Mouse (Mus musculus): ENCODE measurements around the gene Olfr700. TPM values are rescaled to one million over a fixed set of nuclear protein-coding genes. Genes with fewer than 3 reads are reported as not detected.

Gene Olfr700
- not detected in 2 replicates for polyA plus RNA-seq (2012; rRNA removed; ENCODE audit: low replicate concordance)

GRCm38 (mm10) chr7:106808734-106809133 lies at the start of gene Olfr700:
Gene Olfr700, minus strand, starts transcription at chr7:106808834.

GRCm38 (mm10) chr7:106843060-106843459 lies 34.4 kb upstream of the Olfr700 start, which contains the start of gene Olfr703:
Gene Olfr703, plus strand, starts transcription at chr7:106843360.

GRCm38 (mm10) chr7:106833793-106834192 lies 25.2 kb upstream of the Olfr700 start, which contains the start of gene Olfr702:
Gene Olfr702, minus strand, starts transcription at chr7:106833893.

GRCm38 (mm10) chr7:106813829-106814228 lies 5.2 kb upstream of the Olfr700 start, which contains the start of gene Olfr701:
Gene Olfr701, plus strand, starts transcription at chr7:106814129.

GRCm38 (mm10) chr7:106793098-106793497 lies 15.5 kb downstream of the Olfr700 start, which contains the start of gene Olfr699:
Gene Olfr699, minus strand, starts transcription at chr7:106793198.

Other genes with a start within 250 kb of the Olfr700 start
- not detected in 2 replicates for gene Olfr693, start 128.2 kb downstream of the Olfr700 start, polyA plus RNA-seq (2012; rRNA removed; ENCODE audit: low replicate concordance)
- gene Olfr694, start 117.0 kb downstream of the Olfr700 start, polyA plus RNA-seq (2012; rRNA removed; ENCODE audit: low replicate concordance), result not detected in 2 replicates
- gene Olfr695, start 92.4 kb downstream of the Olfr700 start, polyA plus RNA-seq (2012; rRNA removed; ENCODE audit: low replicate concordance), result not detected in 2 replicates
- not detected in 2 replicates for gene Olfr697, start 66.4 kb downstream of the Olfr700 start, polyA plus RNA-seq (2012; rRNA removed; ENCODE audit: low replicate concordance)
- gene Olfr698, start 53.4 kb downstream of the Olfr700 start, polyA plus RNA-seq (2012; rRNA removed; ENCODE audit: low replicate concordance), result not detected in 2 replicates
- gene Olfr699, start 15.6 kb downstream of the Olfr700 start, polyA plus RNA-seq (2012; rRNA removed; ENCODE audit: low replicate concordance), result not detected in 2 replicates
- gene Olfr701, start 5.3 kb upstream of the Olfr700 start, polyA plus RNA-seq (2012; rRNA removed; ENCODE audit: low replicate concordance), result not detected in 2 replicates
- not detected in 2 replicates for gene Olfr702, start 25.1 kb upstream of the Olfr700 start, polyA plus RNA-seq (2012; rRNA removed; ENCODE audit: low replicate concordance)
- gene Olfr703, start 34.5 kb upstream of the Olfr700 start, polyA plus RNA-seq (2012; rRNA removed; ENCODE audit: low replicate concordance), result not detected in 2 replicates
- not detected in 2 replicates for gene Olfr704, start 54.4 kb upstream of the Olfr700 start, polyA plus RNA-seq (2012; rRNA removed; ENCODE audit: low replicate concordance)
- not detected in 2 replicates for gene Olfr705, start 68.1 kb upstream of the Olfr700 start, polyA plus RNA-seq (2012; rRNA removed; ENCODE audit: low replicate concordance)
- gene Olfr706, start 79.3 kb upstream of the Olfr700 start, polyA plus RNA-seq (2012; rRNA removed; ENCODE audit: low replicate concordance), result not detected in 2 replicates
- gene Olfr707, start 92.4 kb upstream of the Olfr700 start, polyA plus RNA-seq (2012; rRNA removed; ENCODE audit: low replicate concordance), result not detected in 2 replicates
- not detected in 2 replicates for gene Olfr1532-ps1, start 99.2 kb upstream of the Olfr700 start, polyA plus RNA-seq (2012; rRNA removed; ENCODE audit: low replicate concordance)
- gene Olfr709-ps1, start 123.4 kb upstream of the Olfr700 start, polyA plus RNA-seq (2012; rRNA removed; ENCODE audit: low replicate concordance), result not detected in 2 replicates
- gene Olfr710, start 139.5 kb upstream of the Olfr700 start, polyA plus RNA-seq (2012; rRNA removed; ENCODE audit: low replicate concordance), result not detected in 2 replicates
- not detected in 2 replicates for gene Olfr6, start 155.1 kb upstream of the Olfr700 start, polyA plus RNA-seq (2012; rRNA removed; ENCODE audit: low replicate concordance)
- not detected in 2 replicates for gene Olfr711, start 166.6 kb upstream of the Olfr700 start, polyA plus RNA-seq (2012; rRNA removed; ENCODE audit: low replicate concordance)
- gene Olfr2, start 197.2 kb upstream of the Olfr700 start, polyA plus RNA-seq (2012; rRNA removed; ENCODE audit: low replicate concordance), result not detected in 2 replicates
- not detected in 2 replicates for gene Olfr713, start 222.3 kb upstream of the Olfr700 start, polyA plus RNA-seq (2012; rRNA removed; ENCODE audit: low replicate concordance)